Mouse (Mus musculus) T-helper 2 cell (primary cell): ENCODE data around the gene Rfxank.

Experiments
- in situ Hi-C: fragments of 300-600 bp; cut with MboI, MseI; formaldehyde crosslinking; loops from one replicate; pipeline ENCODE4 v1.15.1; 2025; ENCODE audit warnings: high pct_unique_total_duplicates

Rfxank gene

GRCm38 (mm10) chr8:70152537-70153257, 13.7 kb upstream of the Rfxank start:
- in situ Hi-C loops = loop anchor here (25.0 kb wide), 1 partner anchor 240 kb away; the partner anchor contains the start of genes Ndufa13, Tssk6 and Yjefn3

- in situ Hi-C loops = loop anchor here (25.0 kb wide), 1 partner anchor 238 kb away; the partner anchor contains the start of genes Ndufa13, Tssk6 and Yjefn3
These were observed 11.2 kb upstream of the Rfxank start for GRCm38 (mm10) chr8:70150158-70150557.

GRCm38 (mm10) chr8:70147678-70148607, 9.0 kb upstream of the Rfxank start:
- in situ Hi-C loops = no loop called here

GRCm38 (mm10) chr8:70139981-70140380, 1.0 kb upstream of the Rfxank start:
- in situ Hi-C loops = no loop called here

GRCm38 (mm10) chr8:70137890-70138289, 1.1 kb downstream of the Rfxank start:
- in situ Hi-C loops = no loop called here

- in situ Hi-C loops = no loop called here
These were observed 2.4 kb downstream of the Rfxank start for GRCm38 (mm10) chr8:70136591-70136990.

- in situ Hi-C loops = no loop called here
These were observed 4.0 kb downstream of the Rfxank start for GRCm38 (mm10) chr8:70134931-70135330.

- in situ Hi-C loops = no loop called here
These were observed 4.9 kb downstream of the Rfxank start for GRCm38 (mm10) chr8:70134086-70134485.

- in situ Hi-C loops = no loop called here
These were observed 7.6 kb downstream of the Rfxank start, which contains the start of gene Nr2c2ap for GRCm38 (mm10) chr8:70131166-70131883. Nr2c2ap (plus strand) TSS chr8:70131333.

- in situ Hi-C loops = no loop called here
These were observed 8.9 kb downstream of the Rfxank start for GRCm38 (mm10) chr8:70130066-70130465.

GRCm38 (mm10) chr8:70129309-70129952, 9.5 kb downstream of the Rfxank start:
- in situ Hi-C loops = no loop called here

GRCm38 (mm10) chr8:70128435-70128834, 10.5 kb downstream of the Rfxank start:
- in situ Hi-C loops = no loop called here

- in situ Hi-C loops = no loop called here
These were observed 14.0 kb downstream of the Rfxank start for GRCm38 (mm10) chr8:70124992-70125391.

GRCm38 (mm10) chr8:70122863-70123262, 16.1 kb downstream of the Rfxank start:
- in situ Hi-C loops = no loop called here

GRCm38 (mm10) chr8:70120667-70121066, 18.3 kb downstream of the Rfxank start, which contains the start of gene Ncan:
Ncan (minus strand) TSS chr8:70120873.
- in situ Hi-C loops = no loop called here

- in situ Hi-C loops = no loop called here
These were observed 19.9 kb downstream of the Rfxank start for GRCm38 (mm10) chr8:70118726-70119700.

- in situ Hi-C loops = no loop called here
These were observed 21.3 kb downstream of the Rfxank start for GRCm38 (mm10) chr8:70117611-70118010.

GRCm38 (mm10) chr8:70114892-70115291, 24.1 kb downstream of the Rfxank start:
- in situ Hi-C loops = no loop called here

- in situ Hi-C loops = no loop called here
These were observed 24.5 kb downstream of the Rfxank start for GRCm38 (mm10) chr8:70114488-70114887.
